ENCODE assay signal across 8 mouse cellular contexts in the genomic region with DNA sequence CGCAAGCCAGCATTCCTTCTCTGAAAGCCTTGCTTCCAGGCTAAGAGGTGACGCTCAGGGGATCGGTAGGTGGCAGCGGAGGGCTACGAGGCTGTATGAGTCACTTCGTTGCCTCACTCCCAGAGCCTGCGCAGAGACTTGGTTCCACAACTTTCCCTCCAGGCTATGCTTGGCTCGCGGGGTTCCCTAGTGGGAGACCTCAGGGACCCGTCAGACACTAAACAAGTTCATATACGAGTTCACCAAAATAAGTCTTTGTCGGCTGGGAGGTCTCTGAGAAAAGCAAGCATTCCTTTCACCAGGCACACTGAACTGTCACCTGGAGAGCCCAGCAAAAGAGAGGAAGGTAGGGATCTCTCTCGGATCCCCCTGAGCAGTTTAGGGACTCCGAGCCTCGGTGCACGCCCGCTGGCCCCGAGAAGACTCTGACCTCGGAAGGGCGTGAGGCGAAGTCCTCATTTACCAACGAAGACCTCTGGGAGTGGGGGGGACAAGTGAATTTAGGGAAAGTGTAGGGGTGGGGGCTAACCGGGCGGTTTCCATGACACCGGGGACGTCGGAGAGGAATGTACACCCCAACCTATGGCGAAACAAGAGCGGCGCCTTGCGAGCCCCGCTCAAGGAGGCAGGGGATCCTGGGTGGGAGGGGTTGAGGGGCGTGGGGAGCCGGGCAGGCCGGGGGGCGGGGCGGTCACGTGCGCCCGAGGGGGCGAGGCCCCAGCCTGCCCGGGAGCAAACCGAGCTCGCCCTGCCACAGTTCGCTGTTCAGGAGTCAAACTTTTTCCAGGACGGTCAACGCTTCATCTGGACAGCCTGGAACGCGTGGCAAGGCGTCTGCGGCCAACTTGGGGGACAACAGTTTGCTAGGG. TPM values are rescaled to one million over a fixed set of nuclear protein-coding genes. Genes with fewer than 3 reads are reported as not detected.
DNase-seq lines count a peak whose midpoint lies in the region; TF ChIP-seq lines count a peak whose summit lies in the region.

A gene (plus strand): TSS at position 713 of the 869 bp plus-strand sequence.

- intact Hi-C loops in left cerebral cortex, adult 2 months (cut with DNase I): loop anchor here (1.0 to 2.0 kb wide), 2 partner anchors 72 to 333 kb away; a partner anchor contains a TSS

- WGBS in macrophage (ENCODE audit: missing documents): 5% methylated on average over 51 of the region's 51 CpGs

- H3K27ac ChIP-seq in left cerebral cortex, adult 2 months: 0 out of 2 replicates have a peak within 1 kb of the TSS, but pooled peaks have one; percentile 38
- H3K27ac ChIP-seq in macrophage: no peak within 1 kb of the TSS

- no peaks in the 10 kb centered on the region for H3K79me2 ChIP-seq in macrophage (ENCODE audit: inconsistent target)

- DNase-seq in ZHBTc4 (ENCODE audit: low read depth, low spot score): peak; percentile 88
- peak; percentile 45 to 52 for DNase-seq in cerebellum, postnatal 36 days
- DNase-seq in gastrocnemius, adult 8-10 months (ENCODE audit: low spot score in 2 of 2): peak; percentile 49 to 63
- DNase-seq in hindlimb bud, embryonic 11.5 days (ENCODE audit: extremely low spot score, low read depth, low spot score): peak; percentile 47
- DNase-seq in left cerebral cortex, adult 2 months (ENCODE audit: extremely low spot score in 1 of 2, low spot score in 2 of 2): peak; percentile 65 to 66
- peak; percentile 75 for DNase-seq in right cerebral cortex, adult 18-20 months
- peak; percentile 85 for DNase-seq in urinary bladder, postnatal 14 days (ENCODE audit: low spot score)

- TF ChIP-seq CTCF in left cerebral cortex, adult 2 months (IDR thresholded peaks at IDR 0.05): peak; percentile 72

- peak within 1 kb of the TSS; percentile 45 for H3K4me3 ChIP-seq in left cerebral cortex, adult 2 months
- peak within 1 kb of the TSS; percentile 31 for H3K4me3 ChIP-seq in macrophage (ENCODE audit: inconsistent target)

- H3K36me3 ChIP-seq in macrophage (ENCODE audit: inconsistent target): no peaks in the 10 kb centered on the region

RNA-seq across cellular contexts. Expression of the gene that starts here (rescaled TPM):
- total RNA-seq in gastrocnemius, adult 8-10 months (2022): under 1 TPM; 0.24 to 0.75 (median 0.50) TPM
- total RNA-seq in left cerebral cortex, adult 2 months (2021): 1 to 10 TPM; 2.2 to 2.7 TPM
- under 1 TPM in 11 of 26 experiments, not detected in 15; 0.20 to 0.96 (median 0.48) TPM for total RNA-seq in macrophage (2018; cell fraction: chromatin; rRNA removed)
- under 1 TPM in 21 of 26 experiments, not detected in 5; 0.03 to 0.51 (median 0.17) TPM for total RNA-seq in macrophage (2018; cell fraction: cytosol; rRNA removed)
- total RNA-seq in macrophage (2018; cell fraction: nucleus; rRNA removed): 1 to 10 TPM in 1 of 26 experiments, under 1 TPM in 12, not detected in 13; 0.11 to 1.4 (median 0.30) TPM
- polyA plus RNA-seq in macrophage (2018): 0.04 to 0.32 TPM in 2 of 3 replicates, not detected in the other

Comparison
In these comparisons a context has a peak if more than half of its experiments do, and no peak if none do; other contexts are left out.
1. Peak in DNase-seq in gastrocnemius, adult 8-10 months; RNA of the gene not detected or under 1 TPM.